Mouse (Mus musculus) 3134 (cell line): ENCODE results near the gene Srgn.
A peak's percentile ranks its signal among the peaks of the same experiment; 100 is the strongest.
"Not testable (repeated sequence)": the region's sequence is repeated elsewhere in the genome, so short reads cannot be mapped to it uniquely, and the experiment has no call there.

Experiments
- DNase-seq: peaks from one replicate; pipeline ENCODE4 v3.0.0-alpha.2; 2011; ENCODE audit warnings: low spot score; ENCODE audit not compliant: insufficient read length; ENCODE audit errors: extremely low read depth

Srgn gene

GRCm38 (mm10) chr10:62522346-62522950 lies 4.8 kb downstream of the Srgn start:
- no peak for DNase-seq

- no peak for DNase-seq
Measured at GRCm38 (mm10) chr10:62521763-62522162, 5.5 kb downstream of the Srgn start.

GRCm38 (mm10) chr10:62520911-62521310 lies 6.3 kb downstream of the Srgn start:
- no peak for DNase-seq

- no peak for DNase-seq
Measured at GRCm38 (mm10) chr10:62517511-62517910, 9.7 kb downstream of the Srgn start.

- DNase-seq = no peak
Measured at GRCm38 (mm10) chr10:62512855-62513254, 14.4 kb downstream of the Srgn start.

GRCm38 (mm10) chr10:62511528-62511927 lies 15.7 kb downstream of the Srgn start:
- DNase-seq = no peak

- DNase-seq = no peak
Measured at GRCm38 (mm10) chr10:62509032-62509656, 18.1 kb downstream of the Srgn start.

- no peak for DNase-seq
Measured at GRCm38 (mm10) chr10:62508459-62508858, 18.8 kb downstream of the Srgn start.

- no peak for DNase-seq
Measured at GRCm38 (mm10) chr10:62507591-62508308, 19.5 kb downstream of the Srgn start.

- no peak for DNase-seq
Measured at GRCm38 (mm10) chr10:62507071-62507470, 20.2 kb downstream of the Srgn start.

- no peak for DNase-seq
Measured at GRCm38 (mm10) chr10:62506019-62506556, 21.2 kb downstream of the Srgn start.

GRCm38 (mm10) chr10:62505224-62505983 lies 21.8 kb downstream of the Srgn start:
- no peak for DNase-seq

- DNase-seq = no peak
Measured at GRCm38 (mm10) chr10:62503836-62504628, 23.2 kb downstream of the Srgn start.

- no peak for DNase-seq
Measured at GRCm38 (mm10) chr10:62503353-62503752, 23.9 kb downstream of the Srgn start.

GRCm38 (mm10) chr10:62501951-62502350 lies 25.3 kb downstream of the Srgn start:
- no peak for DNase-seq

- no peak for DNase-seq
Measured at GRCm38 (mm10) chr10:62500916-62501615, 26.2 kb downstream of the Srgn start.

- no peak for DNase-seq
Measured at GRCm38 (mm10) chr10:62500088-62500915, 26.9 kb downstream of the Srgn start.

- DNase-seq = not testable (repeated sequence)
Measured at GRCm38 (mm10) chr10:62491681-62492080, 35.6 kb downstream of the Srgn start.

GRCm38 (mm10) chr10:62488266-62488665 lies 39.0 kb downstream of the Srgn start:
- peak; percentile 24 for DNase-seq
